Mouse (Mus musculus) erythroblast, embryonic 14.5 days (primary cell): ENCODE measurements around the gene Snx10.

Source experiments
- GATA1 ChIP-seq: IDR thresholded peaks from 2 replicates; pipeline ENCODE4 v1.6.1; 2012; ENCODE audit warnings: low read length, inconsistent platforms, mixed read lengths
- TAL1 ChIP-seq: IDR thresholded peaks from 3 replicates; pipeline ENCODE4 v1.6.1; 2012; ENCODE audit warnings: low read length, inconsistent platforms, mixed read lengths

DNA sequence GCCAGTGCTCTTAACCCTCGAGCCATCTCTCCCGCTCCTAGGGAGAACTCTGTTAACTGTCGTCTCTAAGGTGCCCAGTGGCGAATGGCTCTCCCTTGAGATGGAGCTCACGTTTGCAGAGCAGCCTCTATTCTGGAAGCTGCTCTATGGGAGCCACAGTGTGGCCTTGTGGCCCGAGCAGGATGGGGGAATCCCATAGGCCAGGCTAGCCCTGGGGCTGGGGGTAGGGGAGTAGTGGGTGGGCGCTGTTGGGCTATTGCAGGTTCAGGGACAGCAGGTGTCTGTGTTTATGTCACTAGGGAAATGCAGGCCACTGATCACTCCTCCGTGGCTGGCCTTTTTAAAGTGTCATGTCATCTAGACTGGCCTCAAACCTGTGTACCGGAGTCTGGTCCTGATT lies 58.4 kb downstream of the Snx10 start:
- TF ChIP-seq GATA1 (no peak), TAL1 (no peak)
